Mouse (Mus musculus) T-helper 2 cell (primary cell): ENCODE measurements around the gene Ddx20.

Experiments
- in situ Hi-C: fragments of 300-600 bp; cut with MboI, MseI; formaldehyde crosslinking; loops from one replicate; pipeline ENCODE4 v1.15.1; 2025; ENCODE audit warnings: high pct_unique_total_duplicates

The Ddx20 gene

DNA sequence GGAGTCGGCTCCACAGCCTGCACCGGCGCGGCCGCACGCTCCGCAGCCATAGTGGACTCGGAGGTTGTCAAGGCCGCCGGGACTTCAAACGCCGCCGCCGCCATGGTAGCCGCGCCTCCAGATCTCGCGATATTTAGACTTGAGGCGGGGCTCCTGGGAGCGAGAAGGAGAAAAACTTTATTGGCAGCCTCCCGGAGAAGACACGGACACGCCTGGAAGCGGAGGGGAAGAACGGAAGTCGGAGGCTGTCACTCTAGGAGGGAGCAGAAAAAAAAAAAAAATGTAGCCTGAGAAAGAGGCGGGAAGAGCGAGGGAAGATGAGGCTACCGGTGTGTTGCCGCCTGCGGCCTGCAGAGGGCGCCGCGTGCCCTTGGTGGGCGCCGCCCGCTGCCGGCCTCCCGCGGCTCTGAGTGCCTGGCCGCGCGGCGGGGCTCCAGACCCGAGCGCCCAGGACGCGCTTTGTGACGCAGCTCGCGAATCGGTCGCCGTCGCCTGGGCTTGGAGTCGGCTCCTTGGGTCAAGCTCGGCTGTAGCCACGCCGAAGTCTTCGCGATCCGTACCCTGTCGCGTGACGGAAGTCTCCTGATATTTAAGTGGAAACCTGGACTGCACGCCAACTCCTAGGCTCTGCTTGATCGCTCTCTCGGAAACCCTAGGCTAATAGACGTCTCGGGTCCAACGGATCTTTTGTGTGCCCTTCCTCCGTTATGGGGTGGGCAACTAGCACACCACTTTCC lies at the start of gene Ddx20:
Gene Ddx20 (minus strand): TSS at position 251 of the 737 bp plus-strand sequence.
- in situ Hi-C loops, result loop anchor here (5.0 to 25.0 kb wide), 5 partner anchors 115 to 1657 kb away; partner anchors contain the start of genes Dennd2d, Kcna3, Rap1a and Wdr77

GRCm38 (mm10) chr3:105737070-105737469 lies 49.7 kb upstream of the Ddx20 start:
- in situ Hi-C loops, result loop anchor here (10.0 kb wide), 1 partner anchor 312 kb away; no protein-coding TSS in a partner anchor

- in situ Hi-C loops, result loop anchor here (10.0 kb wide), 1 partner anchor 311 kb away; no protein-coding TSS in a partner anchor
Measured at GRCm38 (mm10) chr3:105736148-105736547, 48.8 kb upstream of the Ddx20 start.

DNA sequence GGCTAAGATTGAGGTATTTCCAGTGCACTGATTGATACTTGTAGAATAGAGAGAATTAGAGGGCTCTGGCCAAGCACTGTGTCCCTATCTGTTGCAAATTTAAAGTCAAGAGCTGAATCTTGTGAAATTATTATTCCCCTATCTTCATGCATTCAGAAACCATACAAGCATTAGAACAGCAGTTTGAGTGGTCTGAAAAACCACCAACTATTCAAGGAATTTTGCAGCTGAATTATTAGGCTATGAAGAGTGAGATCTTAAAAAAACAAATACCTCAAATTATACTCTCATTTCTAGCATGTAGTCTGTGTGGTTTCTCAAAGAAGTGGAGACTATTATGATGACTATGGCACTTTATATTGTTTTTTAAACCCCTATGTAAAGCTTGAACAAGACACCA lies 47.9 kb upstream of the Ddx20 start:
- in situ Hi-C loops, result loop anchor here (10.0 kb wide), 1 partner anchor 310 kb away; no protein-coding TSS in a partner anchor

GRCm38 (mm10) chr3:105733538-105733937 lies 46.2 kb upstream of the Ddx20 start:
- in situ Hi-C loops, result loop anchor here (10.0 kb wide), 1 partner anchor 309 kb away; no protein-coding TSS in a partner anchor

DNA sequence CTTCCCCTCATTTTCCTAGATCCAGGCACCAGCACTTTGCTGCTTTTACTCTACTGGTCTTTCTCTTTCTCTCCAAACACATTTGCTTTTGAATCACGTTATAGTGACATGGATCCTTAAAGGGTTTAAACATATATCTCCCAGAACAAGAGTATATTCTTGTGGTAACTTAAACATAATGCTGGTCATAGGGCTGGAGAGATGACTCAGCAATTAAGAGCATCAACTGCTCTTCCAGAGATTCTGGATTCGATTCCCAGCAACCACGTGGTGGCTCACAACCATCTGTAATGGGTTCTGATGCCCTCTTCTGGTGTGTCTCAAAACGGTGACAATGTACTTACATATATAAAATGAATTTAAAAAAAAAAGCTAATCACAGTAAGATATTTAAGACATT lies 45.0 kb upstream of the Ddx20 start:
- in situ Hi-C loops, result loop anchor here (10.0 kb wide), 1 partner anchor 308 kb away; no protein-coding TSS in a partner anchor

DNA sequence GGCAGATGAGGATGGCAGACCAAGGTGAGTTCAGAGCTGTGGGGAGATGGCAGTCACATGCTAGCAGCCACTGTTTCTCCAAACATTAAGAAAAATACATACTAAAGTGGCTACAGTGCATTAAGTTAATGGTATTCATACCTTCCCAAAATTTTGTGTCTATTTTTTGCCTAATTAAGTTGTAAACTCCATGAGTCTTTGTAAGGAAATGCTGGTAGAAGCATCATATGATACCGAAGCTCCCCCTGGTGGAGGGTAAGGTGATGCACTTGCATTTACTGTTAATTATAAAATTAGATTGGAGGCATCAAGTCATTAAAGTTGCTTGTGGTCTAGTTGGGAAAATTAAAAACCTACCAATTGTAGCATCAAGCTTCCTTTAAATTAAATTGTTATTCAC lies 38.7 kb upstream of the Ddx20 start:
- in situ Hi-C loops, result no loop called here

DNA sequence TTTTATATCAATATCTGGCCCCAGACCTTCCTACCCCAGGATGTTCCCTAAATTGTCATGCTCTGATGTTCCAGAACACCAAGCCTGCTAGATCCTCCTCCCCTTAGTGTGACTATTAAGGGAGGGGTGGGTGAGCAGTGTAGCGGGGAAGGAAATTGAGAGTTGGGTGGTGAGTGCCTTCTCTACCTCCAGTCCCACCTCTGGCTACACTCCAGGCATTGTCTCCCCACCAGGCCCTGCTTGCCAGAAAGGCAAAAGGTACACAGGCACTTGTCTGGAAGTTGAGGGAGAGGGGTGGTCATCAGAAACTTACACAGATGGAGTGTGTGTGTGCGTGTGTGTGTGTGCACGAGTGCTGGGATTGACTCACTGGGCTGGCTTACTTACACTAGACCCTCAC lies 35.1 kb upstream of the Ddx20 start:
- in situ Hi-C loops, result loop anchor here (5.0 kb wide), 1 partner anchor 45 kb away; no protein-coding TSS in a partner anchor

- in situ Hi-C loops, result loop anchor here (5.0 kb wide), 1 partner anchor 44 kb away; no protein-coding TSS in a partner anchor
Measured at GRCm38 (mm10) chr3:105721681-105722201, 34.4 kb upstream of the Ddx20 start.

DNA sequence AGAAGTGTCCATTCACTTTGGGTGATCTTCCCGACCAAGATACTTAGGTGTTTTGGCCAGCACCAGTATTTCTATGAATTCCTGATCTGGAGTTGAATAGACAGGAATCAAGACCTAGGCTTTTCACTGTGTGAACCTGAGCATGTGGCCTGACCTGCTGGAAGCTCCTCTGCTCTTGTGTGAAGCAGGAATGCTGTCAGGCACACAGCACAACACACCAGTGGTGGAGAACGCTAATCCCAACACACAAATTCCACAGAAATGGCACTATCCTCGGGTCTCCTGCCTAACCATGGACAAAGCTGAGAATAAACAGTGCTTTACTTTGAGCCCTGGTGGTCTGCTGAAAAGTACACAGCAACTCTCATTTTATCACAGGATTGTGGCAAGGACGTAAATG lies 33.1 kb upstream of the Ddx20 start:
- in situ Hi-C loops, result loop anchor here (5.0 kb wide), 1 partner anchor 43 kb away; no protein-coding TSS in a partner anchor

DNA sequence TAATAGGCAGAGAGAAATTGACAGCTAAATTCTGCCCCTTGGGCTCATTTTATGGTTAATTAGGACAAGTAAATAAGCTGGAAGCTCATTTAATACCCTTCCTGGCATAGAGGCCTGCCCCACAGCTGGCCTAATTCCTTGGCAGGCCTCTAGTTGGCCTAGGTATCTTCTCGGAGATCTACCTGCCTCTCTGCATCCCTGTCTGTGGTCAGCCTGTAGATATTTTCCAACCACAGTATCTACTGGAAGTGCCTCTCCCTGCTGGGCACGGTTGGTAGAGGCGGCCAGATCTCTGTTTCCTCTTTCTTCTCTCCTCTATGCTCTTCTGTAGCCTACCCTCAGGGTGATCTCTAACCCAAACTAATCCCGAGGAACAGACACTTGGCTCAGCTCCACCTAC lies 32.6 kb upstream of the Ddx20 start:
- in situ Hi-C loops, result loop anchor here (5.0 kb wide), 1 partner anchor 43 kb away; no protein-coding TSS in a partner anchor

- in situ Hi-C loops, result no loop called here
Measured at GRCm38 (mm10) chr3:105718746-105719145, 31.4 kb upstream of the Ddx20 start.

DNA sequence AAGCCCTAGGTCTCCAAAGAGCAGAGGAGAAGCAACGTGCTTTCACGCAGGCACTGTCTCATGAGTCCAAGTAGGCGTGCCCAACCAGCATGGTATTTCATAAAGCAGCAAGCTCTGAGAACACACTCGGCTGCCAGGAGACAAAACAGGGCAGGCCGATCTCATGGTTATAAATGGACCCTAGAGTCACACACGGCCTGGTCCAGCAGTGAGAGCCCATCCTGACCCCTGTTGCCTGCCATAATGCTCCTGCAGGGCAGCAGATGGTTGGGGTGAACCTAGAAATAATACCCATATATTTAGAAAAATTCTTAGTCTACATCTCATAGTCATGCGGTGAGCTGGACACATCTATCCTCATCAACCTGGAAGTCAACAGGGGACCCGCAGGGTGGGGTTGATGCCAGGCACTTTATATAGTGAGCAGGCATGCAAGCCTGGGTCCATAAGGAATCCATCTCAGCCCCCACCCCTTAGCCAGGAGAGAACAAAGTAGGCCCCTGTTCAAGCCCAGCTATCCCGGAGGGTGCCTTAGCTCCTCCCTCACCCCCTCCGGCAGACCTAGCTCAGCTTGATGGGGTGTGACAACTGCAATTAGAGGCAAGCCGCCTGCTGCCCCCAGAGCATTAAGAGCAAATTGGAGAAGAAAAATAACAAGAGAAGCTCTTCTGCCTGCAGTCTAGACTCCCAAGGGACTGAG lies 30.6 kb upstream of the Ddx20 start:
- in situ Hi-C loops, result no loop called here

DNA sequence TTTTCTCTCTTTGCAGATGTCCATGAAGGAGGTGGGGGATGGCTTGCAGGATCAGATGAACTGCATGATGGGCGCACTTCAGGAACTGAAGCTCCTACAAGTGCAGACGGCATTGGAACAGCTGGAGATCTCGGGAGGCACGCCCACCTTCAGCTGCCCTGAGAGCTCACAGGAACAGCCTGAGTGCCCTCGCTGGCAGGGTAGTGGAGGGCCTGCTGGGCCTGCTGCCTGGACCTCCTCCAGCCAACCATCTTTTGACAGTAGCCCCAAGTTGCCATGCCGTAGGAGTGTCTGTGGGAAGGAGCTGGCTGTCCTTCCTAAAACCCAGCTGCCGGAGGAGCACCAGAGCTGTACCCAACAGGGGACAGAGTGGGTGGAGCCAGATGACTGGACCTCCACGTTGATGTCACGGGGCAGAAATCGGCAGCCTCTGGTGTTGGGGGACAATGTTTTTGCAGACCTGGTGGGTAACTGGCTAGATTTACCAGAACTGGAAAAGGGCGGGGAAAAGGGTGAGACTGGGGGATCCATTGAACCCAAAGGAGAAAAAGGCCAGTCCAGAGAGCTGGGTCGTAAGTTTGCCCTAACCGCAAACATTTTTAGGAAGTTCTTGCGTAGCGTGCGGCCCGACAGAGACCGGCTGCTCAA lies 29.1 kb upstream of the Ddx20 start:
- in situ Hi-C loops, result no loop called here

- in situ Hi-C loops, result no loop called here
Measured at GRCm38 (mm10) chr3:105714820-105715167, 27.4 kb upstream of the Ddx20 start.

GRCm38 (mm10) chr3:105714091-105714819 lies 26.9 kb upstream of the Ddx20 start:
- in situ Hi-C loops, result no loop called here

DNA sequence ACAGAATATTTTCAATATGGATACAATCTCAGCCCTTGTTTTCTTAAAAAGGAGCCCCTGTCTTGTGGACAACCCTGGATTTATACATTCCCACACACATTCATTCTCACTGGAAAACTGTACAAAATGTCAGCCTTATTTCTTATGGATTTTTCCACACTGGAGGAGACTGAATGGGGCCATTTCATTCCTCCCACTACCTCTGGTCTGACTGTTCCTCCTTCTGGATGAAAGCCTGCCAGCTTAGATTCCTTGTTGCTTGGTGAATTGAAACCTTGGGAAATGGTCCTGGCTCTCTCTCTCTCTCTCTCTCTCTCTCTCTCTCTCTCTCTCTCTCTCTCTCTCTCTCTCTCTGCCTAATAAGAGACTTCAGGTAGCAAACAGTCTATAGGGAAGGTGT lies 25.5 kb upstream of the Ddx20 start:
- in situ Hi-C loops, result no loop called here

DNA sequence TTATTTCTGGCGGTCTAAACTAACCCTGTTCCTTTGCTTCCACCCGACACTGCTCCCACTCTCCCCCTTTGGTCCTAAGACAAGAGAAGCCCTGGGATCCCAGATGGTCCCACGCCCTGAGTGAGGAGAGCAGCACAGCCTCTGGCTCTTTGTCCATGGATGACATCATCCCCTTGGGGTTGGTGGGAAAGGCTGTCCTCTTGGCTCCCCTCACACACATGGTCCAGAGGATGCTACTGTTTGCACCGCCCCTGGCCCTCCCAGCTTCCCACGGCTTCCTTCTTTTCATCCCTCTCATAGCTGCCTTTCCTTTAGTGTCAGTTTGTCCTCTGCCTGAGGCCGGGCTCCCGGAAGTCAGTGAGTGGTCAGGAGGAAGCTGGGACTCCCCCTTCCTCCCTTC lies 24.4 kb upstream of the Ddx20 start:
- in situ Hi-C loops, result no loop called here

DNA sequence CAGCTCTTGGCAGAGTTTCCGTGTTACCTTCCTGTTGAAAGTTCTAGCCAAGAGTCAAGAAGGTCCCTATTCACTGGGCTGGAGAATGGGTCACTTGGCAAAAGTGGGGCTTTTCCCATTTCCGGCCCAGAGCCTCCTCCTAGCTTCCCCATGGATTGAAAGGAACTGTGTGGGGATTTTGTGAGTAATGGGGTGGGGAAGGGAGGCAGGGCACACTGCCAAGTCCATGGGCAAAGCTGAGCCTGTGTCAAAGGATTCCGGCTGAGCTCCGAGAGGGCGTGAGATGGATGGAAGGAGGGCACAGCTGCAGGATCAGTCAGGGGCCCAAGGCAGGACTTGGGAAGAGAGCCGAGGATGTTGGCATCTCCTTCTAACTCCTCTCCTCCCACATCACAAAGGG lies 22.9 kb upstream of the Ddx20 start:
- in situ Hi-C loops, result no loop called here

GRCm38 (mm10) chr3:105707590-105707989 lies 20.2 kb upstream of the Ddx20 start:
- in situ Hi-C loops, result no loop called here

DNA sequence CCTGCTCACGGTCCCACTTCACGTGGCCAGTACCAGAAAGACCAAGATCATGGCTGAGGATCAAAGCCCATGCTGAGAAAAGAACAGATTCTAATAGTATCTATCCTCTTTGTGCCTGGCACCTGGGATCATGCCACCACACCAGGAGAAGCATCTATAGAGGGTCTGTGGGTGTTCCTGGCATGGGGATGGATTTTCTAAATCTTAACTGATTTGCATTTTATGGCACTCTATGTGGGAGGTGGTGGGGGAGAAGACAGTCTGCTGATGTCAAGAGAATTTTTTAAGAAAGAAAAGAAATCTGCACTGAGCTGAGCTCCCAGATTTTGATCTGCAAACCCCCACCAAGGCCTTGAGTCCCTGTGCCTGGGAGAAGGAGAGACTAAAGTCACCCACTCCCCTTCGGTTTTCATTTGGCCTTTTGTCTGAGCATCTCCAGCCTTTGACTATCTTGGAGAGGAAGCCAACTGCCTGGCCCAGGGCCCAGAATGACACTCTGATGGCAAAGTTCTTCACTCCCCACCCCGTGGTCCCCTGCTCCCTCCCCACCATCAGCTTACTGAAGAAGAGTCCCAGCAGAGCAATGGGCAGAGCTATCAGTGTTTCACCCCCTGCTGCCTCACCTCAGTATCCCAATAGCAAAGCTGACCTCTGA lies 19.1 kb upstream of the Ddx20 start:
- in situ Hi-C loops, result no loop called here
